Mouse (Mus musculus) myocyte (in vitro differentiated cells): ENCODE data around the gene Mmp11. TPM values are rescaled to one million over a fixed set of nuclear protein-coding genes. Genes with fewer than 3 reads are reported as not detected.

ENCODE experiments used
- H3K27me3 ChIP-seq: one replicate; pipeline ENCODE4 v1.6.1; 2011; ENCODE audit not compliant: control insufficient read depth, insufficient read depth, insufficient read length
- H3K36me3 ChIP-seq: one replicate; pipeline ENCODE4 v1.6.1; 2011; ENCODE audit not compliant: control insufficient read depth, insufficient read depth
- H3K4me2 ChIP-seq: one replicate; pipeline ENCODE4 v1.6.1; 2011; ENCODE audit warnings: low read depth, control low read depth
- H3K4me3 ChIP-seq: one replicate; pipeline ENCODE4 v1.5.1; 2011; ENCODE audit warnings: mild to moderate bottlenecking, control low read depth, moderate library complexity
- H3K79me2 ChIP-seq: one replicate; pipeline ENCODE4 v1.6.1; 2011; ENCODE audit not compliant: control insufficient read depth, insufficient read depth
- H3ac ChIP-seq: one replicate; pipeline ENCODE4 v1.6.1; 2011; ENCODE audit not compliant: control insufficient read depth, insufficient read length
- CEBPB ChIP-seq: IDR thresholded peaks from 2 replicates; pipeline ENCODE4 v1.6.1; 2011; ENCODE audit warnings: mild to moderate bottlenecking, moderate library complexity; ENCODE audit not compliant: poor library complexity, insufficient read depth, severe bottlenecking
- E2F4 ChIP-seq: IDR thresholded peaks from one replicate; pipeline ENCODE4 v1.6.1; 2011; ENCODE audit warnings: mild to moderate bottlenecking, control low read depth, moderate library complexity; ENCODE audit not compliant: insufficient read depth
- MAX ChIP-seq: IDR thresholded peaks from one replicate; pipeline ENCODE4 v1.6.1; 2011; ENCODE audit warnings: low read depth, mild to moderate bottlenecking, control low read depth
- MYOD1 ChIP-seq, 3 experiments: IDR thresholded peaks; one replicate each; pipeline ENCODE4 v1.6.1; 2011; ENCODE audit warnings: control low read depth in 2 of 3, low read depth in 2 of 3, mild to moderate bottlenecking in 2 of 3, moderate library complexity in 1 of 3; ENCODE audit not compliant: insufficient read length in 2 of 3, control insufficient read depth in 1 of 3
- MYOG ChIP-seq, 3 experiments: IDR thresholded peaks; one replicate each; pipeline ENCODE4 v1.6.1; 2011; ENCODE audit warnings: control low read depth in 2 of 3, low read depth in 2 of 3, mild to moderate bottlenecking in 2 of 3; ENCODE audit not compliant: insufficient read length in 2 of 3, control insufficient read depth in 1 of 3, insufficient read depth in 1 of 3
- POLR2A ChIP-seq: IDR thresholded peaks from one replicate; pipeline ENCODE4 v1.6.1; 2011; ENCODE audit warnings: low read depth, mild to moderate bottlenecking, control low read depth, moderate library complexity; ENCODE audit not compliant: insufficient read length
- POLR2AphosphoS2 ChIP-seq: IDR thresholded peaks from one replicate; pipeline ENCODE4 v1.6.1; 2011; ENCODE audit warnings: low read depth, control low read depth; ENCODE audit not compliant: insufficient read length
- REST ChIP-seq: IDR thresholded peaks from one replicate; pipeline ENCODE4 v1.6.1; 2011; ENCODE audit warnings: mild to moderate bottlenecking, control low read depth, moderate library complexity; ENCODE audit not compliant: insufficient read depth, insufficient read length
- SRF ChIP-seq: IDR thresholded peaks from one replicate; pipeline ENCODE4 v1.6.1; 2011; ENCODE audit warnings: low read depth; ENCODE audit not compliant: control insufficient read depth, insufficient read length
- TCF12 ChIP-seq: IDR thresholded peaks from one replicate; pipeline ENCODE4 v1.6.1; 2011; ENCODE audit warnings: mild to moderate bottlenecking, control low read depth; ENCODE audit not compliant: poor library complexity, insufficient read depth, severe bottlenecking
- TCF3 ChIP-seq: IDR thresholded peaks from one replicate; pipeline ENCODE4 v1.6.1; 2011; ENCODE audit warnings: low read depth, control low read depth; ENCODE audit not compliant: insufficient read length
- USF1 ChIP-seq: IDR thresholded peaks from one replicate; pipeline ENCODE4 v1.6.1; 2011; ENCODE audit warnings: low read depth, mild to moderate bottlenecking, control low read depth, moderate library complexity
- polyA plus RNA-seq: library from polyadenylated mRNA; unstranded; fragments of >200 nt; fragmentation: generic; extraction: Trizol; gene quantifications from one replicate; pipeline ENCODE4 v1.2.1, GENCODE M21; 2012; ENCODE audit warnings: missing spikeins

The Mmp11 gene
- polyA plus RNA-seq, 1 experiment, result 121 TPM

- H3K36me3 ChIP-seq, result no peaks in the 10 kb centered on the region
- H3ac ChIP-seq, result no peak overlapping the region
- H3K4me3 ChIP-seq, result no peak overlapping the region
- no peaks in the 10 kb centered on the region for H3K79me2 ChIP-seq
- H3K27me3 ChIP-seq, result no peaks in the 10 kb centered on the region
- TF ChIP-seq TCF3, result no peak
- TF ChIP-seq TCF12, result no peak
- no peak for TF ChIP-seq POLR2A
- no peak for TF ChIP-seq MYOD1 (IDR thresholded peaks at IDR 0.05; ENCODE audit: control insufficient read depth in 1 of 3, insufficient read length in 2 of 3, low read depth in 2 of 3)
- TF ChIP-seq MYOG (IDR thresholded peaks at IDR 0.05; ENCODE audit: control insufficient read depth in 1 of 3, insufficient read depth in 1 of 3, insufficient read length in 2 of 3, low read depth in 2 of 3), result no peak
- no peak overlapping the region for H3K4me2 ChIP-seq
These were observed 53.7 kb downstream of the Mmp11 start for GRCm38 (mm10) chr10:75882433-75883231.

GRCm38 (mm10) chr10:75881578-75882432 is 54.5 kb downstream of the Mmp11 start:
- H3K36me3 ChIP-seq, result no peaks in the 10 kb centered on the region
- no peak overlapping the region for H3K4me3 ChIP-seq
- no peaks in the 10 kb centered on the region for H3K79me2 ChIP-seq
- TF ChIP-seq POLR2A (no peak), CEBPB (no peak), USF1 (no peak), REST (no peak), TCF12 (no peak), POLR2AphosphoS2 (no peak), TCF3 (no peak), E2F4 (no peak), MYOG (IDR thresholded peaks at IDR 0.05; ENCODE audit: control insufficient read depth in 1 of 3, insufficient read depth in 1 of 3, insufficient read length in 2 of 3, low read depth in 2 of 3) (no peak), SRF (no peak), MYOD1 (IDR thresholded peaks at IDR 0.05; ENCODE audit: control insufficient read depth in 1 of 3, insufficient read length in 2 of 3, low read depth in 2 of 3) (no peak), MAX (no peak)
- H3ac ChIP-seq, result no peak overlapping the region
- H3K4me2 ChIP-seq, result peak overlapping the region; percentile 31
- no peaks in the 10 kb centered on the region for H3K27me3 ChIP-seq

GRCm38 (mm10) chr10:75880771-75881577 is 55.3 kb downstream of the Mmp11 start:
- Histone ChIP-seq H3K36me3 (no peaks in the 10 kb centered on the region), H3K4me2 (peak overlapping the region; percentile 31), H3K27me3 (no peaks in the 10 kb centered on the region), H3K79me2 (no peaks in the 10 kb centered on the region), H3ac (no peak overlapping the region), H3K4me3 (no peak overlapping the region)
- TF ChIP-seq POLR2A, result no peak

- H3K4me2 ChIP-seq, result no peak overlapping the region
- H3K4me3 ChIP-seq, result no peak overlapping the region
- H3K36me3 ChIP-seq, result no peaks in the 10 kb centered on the region
- no peaks in the 10 kb centered on the region for H3K27me3 ChIP-seq
- H3ac ChIP-seq, result no peak overlapping the region
- H3K79me2 ChIP-seq, result no peaks in the 10 kb centered on the region
- TF ChIP-seq MYOG (IDR thresholded peaks at IDR 0.05; ENCODE audit: control insufficient read depth in 1 of 3, insufficient read depth in 1 of 3, insufficient read length in 2 of 3, low read depth in 2 of 3) (no peak), MYOD1 (IDR thresholded peaks at IDR 0.05; ENCODE audit: control insufficient read depth in 1 of 3, insufficient read length in 2 of 3, low read depth in 2 of 3) (no peak), POLR2A (no peak), CEBPB (no peak), MAX (no peak), TCF3 (no peak), USF1 (no peak), TCF12 (no peak), SRF (no peak), REST (no peak), POLR2AphosphoS2 (no peak), E2F4 (no peak)
These were observed 55.9 kb downstream of the Mmp11 start for GRCm38 (mm10) chr10:75880351-75880750.
